Mouse (Mus musculus): ENCODE results near the gene Zswim8.

DNA sequence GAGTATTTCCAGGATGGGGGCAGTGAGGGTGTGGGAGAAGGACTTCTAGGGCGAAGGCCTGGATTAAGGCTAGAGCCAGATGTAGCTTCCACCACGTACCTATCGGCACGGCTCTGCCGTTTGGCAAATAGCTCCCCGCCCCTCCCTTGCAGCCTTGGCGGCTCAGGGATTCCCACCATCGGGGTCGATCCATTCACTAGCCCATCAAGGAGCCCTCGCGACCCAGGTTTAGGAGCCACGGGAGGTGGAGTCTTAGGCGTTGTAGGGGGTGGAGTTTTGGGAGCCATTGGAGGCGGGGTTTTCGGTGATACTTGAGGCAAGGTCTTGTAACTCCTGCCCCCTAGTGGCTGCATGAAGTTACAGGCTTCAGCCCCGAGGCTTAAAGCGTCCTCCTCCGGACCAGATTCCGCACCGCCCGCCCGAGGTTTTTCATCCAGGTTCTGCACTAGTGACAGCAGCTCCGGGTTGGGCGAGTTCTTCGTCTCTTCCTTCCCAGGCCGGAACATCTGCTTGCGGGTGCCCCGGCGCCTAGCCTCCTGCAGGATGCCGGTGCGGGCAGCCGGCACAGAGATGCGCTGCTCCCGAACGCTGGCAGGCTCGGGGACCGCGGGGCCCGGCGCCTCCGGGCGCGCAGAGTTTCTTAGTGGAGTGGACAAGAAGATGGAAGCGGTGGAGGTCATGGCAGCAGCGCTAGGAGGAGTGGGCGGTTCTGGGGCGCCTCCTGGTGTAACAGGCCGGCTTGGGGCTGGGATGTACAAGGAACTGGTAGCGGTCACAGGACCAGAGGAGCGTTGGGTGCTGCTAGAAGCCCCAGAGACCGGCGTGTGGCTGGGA lies 46.3 kb upstream of the Zswim8 start:
- peak; percentile 95 for TF ChIP-seq CTCF (IDR thresholded peaks at IDR 0.05; ENCODE audit: low read depth)
- TF ChIP-seq EP300 (IDR thresholded peaks at IDR 0.05; ENCODE audit: low read depth), result no peak

Data from liver, postnatal 0 days (tissue).